Mouse (Mus musculus): ENCODE measurements at regions not wholly inside any gene's neighbourhood (a gene's known extent, or its start where the extent isn't known, plus 50 kb on each side); places are given as distances from the start of the nearest gene placed in this dataset.
A peak's percentile ranks its signal among the peaks of the same experiment; 100 is the strongest.

GRCm38 (mm10) chr7:133234326-133234725 lies 110.2 kb upstream of the Ctbp2 start:
- no peak for DNase-seq (ENCODE audit: low read depth, low spot score)

GRCm38 (mm10) chr7:133232889-133233441 lies 108.8 kb upstream of the Ctbp2 start:
- DNase-seq (ENCODE audit: low read depth, low spot score), result no peak

DNA sequence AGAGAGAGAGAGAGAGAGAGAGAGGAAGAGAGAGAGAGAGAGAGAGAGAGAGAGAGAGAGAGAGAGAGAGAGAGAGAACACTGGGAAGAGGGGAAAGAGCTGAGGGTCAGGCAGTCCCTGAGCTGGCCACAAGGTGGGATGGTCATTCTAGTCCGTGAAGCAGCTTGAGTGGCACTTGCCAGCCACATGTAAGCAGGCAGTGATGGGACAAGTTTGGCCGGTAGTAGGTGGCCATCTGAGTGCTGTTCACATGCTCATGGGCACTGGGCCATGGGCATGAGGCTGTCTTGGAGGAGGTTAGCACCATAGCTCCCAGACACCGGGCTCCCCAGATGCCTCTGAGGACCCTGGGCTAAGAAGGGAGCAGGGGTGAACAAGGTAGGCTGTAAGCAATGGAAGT lies 106.7 kb upstream of the Ctbp2 start:
- no peak for DNase-seq (ENCODE audit: low read depth, low spot score)

DNA sequence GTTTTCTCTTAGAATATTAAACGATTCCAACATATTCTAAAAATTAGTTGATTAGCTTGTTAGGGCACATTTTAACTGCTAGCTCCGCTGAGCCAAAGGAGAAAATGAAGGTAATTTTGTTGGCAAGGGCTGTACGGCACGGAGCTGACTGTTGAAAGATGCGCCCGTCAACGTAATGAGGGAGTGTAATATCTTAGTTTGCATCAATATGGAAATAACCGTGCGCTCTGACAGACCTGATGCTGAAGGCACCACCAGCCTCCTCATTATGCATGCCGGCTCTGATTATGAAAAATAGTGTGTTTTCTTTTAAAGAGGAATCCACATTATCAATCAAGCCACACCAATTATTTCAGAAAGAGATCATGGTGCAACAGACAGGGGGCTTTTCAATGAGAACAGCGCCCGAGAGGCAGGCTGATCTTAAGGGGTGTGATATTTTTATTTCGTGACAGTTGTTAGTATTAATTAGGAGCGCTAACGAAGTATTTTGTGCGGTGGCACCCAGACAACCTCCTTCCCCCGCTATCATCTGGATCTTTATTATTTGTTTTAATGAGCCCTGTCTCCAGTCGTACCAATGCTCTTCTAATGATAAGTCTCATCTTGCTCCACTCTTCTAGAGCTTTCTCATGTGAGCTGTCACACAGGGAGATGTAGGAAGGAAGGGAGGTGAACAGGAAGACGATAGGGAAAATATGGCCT lies 99.9 kb upstream of the Ctbp2 start:
- DNase-seq (ENCODE audit: low read depth, low spot score), result no peak

GRCm38 (mm10) chr7:133212328-133212727 lies 88.2 kb upstream of the Ctbp2 start:
- DNase-seq (ENCODE audit: low read depth, low spot score), result no peak

GRCm38 (mm10) chr7:133205704-133206103 lies 81.5 kb upstream of the Ctbp2 start:
- DNase-seq (ENCODE audit: low read depth, low spot score), result peak; percentile 55

- no peak for DNase-seq (ENCODE audit: low read depth, low spot score)
Observed at GRCm38 (mm10) chr7:133204485-133204884, 80.3 kb upstream of the Ctbp2 start.

- DNase-seq (ENCODE audit: low read depth, low spot score), result no peak
Observed at GRCm38 (mm10) chr7:133203933-133204332, 79.8 kb upstream of the Ctbp2 start.

DNA sequence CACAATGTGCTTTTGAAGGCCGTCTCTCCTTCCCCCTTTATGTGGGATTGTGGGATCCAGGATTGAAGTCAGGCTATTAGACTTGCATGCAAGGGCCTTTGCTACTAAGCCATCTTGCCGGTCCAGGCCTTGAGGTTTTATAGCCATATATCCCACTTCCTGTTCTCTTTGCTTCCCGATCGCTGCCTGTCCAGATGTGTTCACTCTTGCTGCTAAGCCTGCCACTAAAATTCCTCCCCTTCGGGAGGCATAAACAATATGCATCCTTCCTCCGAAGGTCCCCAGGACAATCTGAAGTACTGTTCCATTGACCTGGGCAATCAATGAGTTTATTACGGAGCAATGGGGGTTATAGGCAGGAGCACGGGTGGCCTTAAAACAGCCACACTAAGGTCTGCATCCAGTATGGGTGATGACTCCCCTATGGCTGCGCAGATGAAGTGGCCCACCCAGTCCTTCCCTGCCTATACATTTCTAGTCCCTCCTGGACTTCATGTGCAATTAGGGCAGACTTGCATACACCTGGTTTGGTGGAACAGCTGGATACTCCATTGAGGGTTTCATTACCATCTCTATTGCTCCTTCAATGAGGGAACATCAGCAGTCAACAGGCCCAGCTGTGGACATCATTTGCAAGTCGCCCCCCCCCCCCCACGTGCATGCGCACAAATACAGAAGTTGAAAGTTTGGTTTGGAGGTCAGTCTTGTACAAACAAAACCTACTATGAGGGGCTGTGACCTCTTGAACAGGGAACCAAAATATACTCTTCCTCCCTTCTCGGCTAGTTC lies 78.1 kb upstream of the Ctbp2 start:
- DNase-seq (ENCODE audit: low read depth, low spot score), result peak; percentile 60

DNA sequence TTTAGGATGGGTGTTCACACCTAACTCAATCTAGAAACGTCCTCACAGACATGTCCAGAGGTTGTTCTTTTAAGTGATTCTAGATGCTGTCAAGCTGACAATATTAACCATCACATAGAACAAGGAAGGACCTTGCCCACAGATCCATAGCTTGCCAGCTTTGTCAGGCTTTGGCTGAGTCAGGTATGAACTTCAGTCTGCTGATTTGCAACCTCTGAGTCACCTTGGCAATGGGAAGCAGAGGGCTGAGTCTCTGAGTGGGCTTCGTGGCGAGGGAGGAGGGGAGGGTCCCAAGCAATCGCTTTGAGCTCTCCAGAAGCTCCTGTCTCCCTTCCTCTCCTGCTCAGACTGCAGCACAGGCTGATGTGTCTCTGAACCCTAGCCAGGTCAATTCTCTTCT lies 74.9 kb upstream of the Ctbp2 start:
- DNase-seq (ENCODE audit: low read depth, low spot score), result no peak

GRCm38 (mm10) chr7:133189880-133190462 lies 65.8 kb upstream of the Ctbp2 start:
- DNase-seq (ENCODE audit: low read depth, low spot score), result no peak

DNA sequence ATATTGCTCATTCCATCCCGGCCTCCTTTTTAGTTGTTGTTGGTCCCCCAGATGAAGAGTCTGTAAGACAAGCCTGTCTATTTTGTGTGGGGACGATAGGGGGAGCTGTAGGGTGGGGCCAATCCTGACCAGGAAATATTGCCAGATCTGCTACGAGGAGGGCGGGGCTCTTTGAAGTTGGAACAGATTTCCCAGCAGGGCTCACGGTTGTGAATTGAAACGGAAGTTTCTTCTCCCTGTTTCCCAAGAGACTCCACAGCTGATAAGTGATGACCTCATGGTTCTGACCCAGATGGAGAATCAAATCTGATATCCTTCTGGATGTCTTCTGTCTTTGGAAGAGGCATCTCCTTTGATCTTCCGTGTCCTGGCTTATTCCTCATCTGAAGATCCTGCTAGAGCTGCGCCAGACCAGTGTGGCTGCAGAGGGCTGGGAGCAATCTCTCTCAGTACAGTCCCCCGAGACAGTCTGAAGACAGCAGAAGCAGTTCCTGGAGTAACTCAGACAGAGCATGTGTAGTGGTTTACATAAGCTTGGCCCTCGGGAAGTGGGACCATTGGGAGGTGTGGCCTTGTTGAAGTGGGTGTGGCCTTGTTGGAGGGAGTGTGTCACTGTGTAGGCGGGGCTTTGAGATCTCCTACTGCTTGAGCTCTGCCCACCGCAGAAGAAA lies 61.9 kb upstream of the Ctbp2 start:
- DNase-seq (ENCODE audit: low read depth, low spot score), result peak; percentile 94

- DNase-seq (ENCODE audit: low read depth, low spot score), result peak; percentile 45
Observed at GRCm38 (mm10) chr7:133184905-133185594, 60.9 kb upstream of the Ctbp2 start.

DNA sequence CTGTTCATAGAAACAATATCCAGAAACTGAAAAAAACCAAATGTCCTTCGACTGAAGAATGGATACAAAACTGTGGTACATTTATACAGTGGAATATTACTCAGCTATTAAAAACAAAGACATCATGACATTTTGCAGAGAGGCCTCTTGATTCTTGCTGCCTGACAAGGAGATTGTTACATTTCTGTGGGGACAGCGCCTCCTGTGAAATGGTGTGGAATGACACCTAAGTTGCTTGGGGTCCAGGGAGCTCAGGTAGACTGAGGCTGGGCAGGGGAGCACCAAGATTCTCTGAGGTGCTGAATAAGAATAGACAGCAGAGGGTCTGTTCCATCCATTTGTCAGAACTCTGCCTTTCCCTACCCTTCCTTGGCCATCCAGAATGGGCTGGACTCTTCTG lies 57.2 kb upstream of the Ctbp2 start:
- DNase-seq (ENCODE audit: low read depth, low spot score), result peak; percentile 42

DNA sequence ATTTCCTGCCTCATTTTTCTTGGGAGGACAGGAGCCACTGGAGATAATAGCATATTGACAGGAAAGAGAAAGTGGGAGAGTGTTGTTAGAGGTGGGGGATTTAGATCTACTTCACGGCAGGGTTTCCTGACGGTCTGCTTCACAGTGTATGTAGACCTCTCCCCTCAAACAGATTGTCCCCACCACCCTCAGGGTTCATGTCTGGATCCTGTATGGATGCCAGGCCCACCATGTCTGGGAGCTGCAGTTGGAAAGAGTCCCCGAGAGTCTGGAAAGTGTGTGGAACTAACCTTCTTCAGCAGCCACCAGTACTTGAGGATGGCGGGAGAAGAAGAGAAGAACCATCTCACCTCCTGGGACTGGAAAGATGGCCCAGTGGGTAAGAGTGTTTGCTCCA lies 53.0 kb upstream of the Ctbp2 start:
- no peak for DNase-seq (ENCODE audit: low read depth, low spot score)

DNA sequence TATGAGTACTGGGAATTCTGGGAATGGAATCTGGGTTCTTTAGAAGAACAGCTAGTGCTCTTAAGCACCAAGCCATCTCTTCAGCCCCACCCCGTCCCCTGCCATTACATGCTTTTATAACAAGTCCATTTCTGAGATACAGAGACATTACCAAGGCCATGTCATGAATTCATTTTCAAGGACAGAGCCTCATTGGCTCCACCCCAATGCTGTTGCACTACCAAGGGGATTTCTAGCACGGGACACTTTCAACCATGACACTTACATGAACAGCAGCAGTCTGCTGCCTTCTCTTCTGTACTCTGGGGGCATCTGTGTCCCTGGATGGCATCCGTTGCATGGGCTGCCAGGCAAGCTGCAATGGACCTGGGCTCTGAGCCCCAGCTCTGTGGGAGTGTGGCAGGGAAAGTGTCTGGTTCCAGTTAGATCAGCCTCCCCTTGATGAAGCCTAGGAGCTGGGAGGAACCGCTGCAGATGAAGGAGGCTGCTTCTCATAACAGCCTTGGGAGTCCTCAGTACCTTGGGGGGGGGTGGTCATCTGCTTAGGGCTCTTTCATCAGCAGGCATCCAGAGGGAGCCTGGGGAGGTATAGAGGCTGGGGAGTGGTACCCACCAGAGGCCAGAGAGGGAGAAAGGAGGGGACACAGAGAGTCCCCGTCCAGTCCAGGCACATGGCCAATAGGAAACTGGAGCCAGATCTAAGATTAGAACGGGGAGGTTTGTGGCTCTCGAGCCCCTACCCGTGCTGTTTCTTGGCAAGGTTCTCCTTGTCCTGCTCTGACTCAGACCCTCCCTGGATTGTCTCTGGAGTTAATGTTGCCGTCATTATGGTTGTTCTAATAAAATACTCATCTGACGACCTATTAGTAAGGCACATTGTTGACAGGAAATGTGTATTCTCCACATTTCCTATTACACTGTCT lies 52.4 kb upstream of the Ctbp2 start:
- no peak for DNase-seq (ENCODE audit: low read depth, low spot score)

Data from ZHBTc4 (cell line).